28 mouse cellular contexts compared by ENCODE assay signal in genomic region chr10:68685510-68685909, GRCm38 (mm10). TPM values are rescaled to one million over a fixed set of nuclear protein-coding genes. Genes with fewer than 3 reads are reported as not detected.
DNase-seq lines count a peak whose midpoint lies in the region; ATAC-seq and TF ChIP-seq lines count a peak whose summit lies in the region.
"Had no signal": no experiment of that assay in that cellular context is flagged by ENCODE, and none has a peak within 500 bp of the region (broad histone marks: within the 10 kb centered on the region; RNA-seq: fewer than 3 reads in every experiment).

No protein-coding gene starts in this region.

- no peak for TF ChIP-seq CTCF in brain, embryonic 14.5 days (IDR thresholded peaks at IDR 0.05; ENCODE audit: borderline replicate concordance, extremely low read depth, insufficient read depth, insufficient read length)

- H3K4me1 ChIP-seq in limb, embryonic 14.5 days (ENCODE audit: control insufficient read depth, insufficient read depth, low read length) = no peaks in the 10 kb centered on the region
- no peaks in the 10 kb centered on the region for H3K4me1 ChIP-seq in limb, embryonic 10.5 days
- no peaks in the 10 kb centered on the region for H3K4me1 ChIP-seq in embryonic facial prominence, embryonic 14.5 days (ENCODE audit: control insufficient read depth, insufficient read depth, low read length)
- H3K4me1 ChIP-seq in forebrain, embryonic 14.5 days (ENCODE audit: control insufficient read depth, insufficient read depth, low read length) = no peaks in the 10 kb centered on the region
- H3K4me1 ChIP-seq: forebrain, embryonic 10.5 days; forebrain, embryonic 13.5 days; heart, embryonic 12.5 days; heart, embryonic 15.5 days; hindbrain, embryonic 10.5 days; hindbrain, embryonic 13.5 days; intestine, embryonic 15.5 days had no signal

- no peaks in the 10 kb centered on the region for H3K36me3 ChIP-seq in limb, embryonic 14.5 days (ENCODE audit: control insufficient read depth, insufficient read depth, low read length)
- no peaks in the 10 kb centered on the region for H3K36me3 ChIP-seq in limb, embryonic 10.5 days
- H3K36me3 ChIP-seq in embryonic facial prominence, embryonic 14.5 days (ENCODE audit: control insufficient read depth, insufficient read depth, low read length) = no peaks in the 10 kb centered on the region
- no peaks in the 10 kb centered on the region for H3K36me3 ChIP-seq in forebrain, embryonic 14.5 days (ENCODE audit: control insufficient read depth, insufficient read depth, low read length)
- H3K36me3 ChIP-seq: forebrain, embryonic 10.5 days; heart, embryonic 12.5 days; heart, embryonic 15.5 days; hindbrain, embryonic 10.5 days; hindbrain, embryonic 13.5 days; intestine, embryonic 15.5 days had no signal

- H3K9ac ChIP-seq in limb, embryonic 14.5 days (ENCODE audit: low read depth, low read length, severe bottlenecking) = no peak overlapping the region
- no peak overlapping the region for H3K9ac ChIP-seq in embryonic facial prominence, embryonic 14.5 days (ENCODE audit: low read depth, low read length)
- no peak overlapping the region for H3K9ac ChIP-seq in forebrain, embryonic 14.5 days (ENCODE audit: low read length)
- H3K9ac ChIP-seq: forebrain, embryonic 13.5 days; forebrain, postnatal 0 days; heart, embryonic 12.5 days; heart, embryonic 15.5 days; hindbrain, embryonic 13.5 days; intestine, embryonic 15.5 days had no signal

- no peak overlapping the region for H3K4me2 ChIP-seq in limb, embryonic 14.5 days (replicated peaks; ENCODE audit: low read depth, low read length, severe bottlenecking)
- H3K4me2 ChIP-seq in embryonic facial prominence, embryonic 14.5 days (ENCODE audit: low read depth, low read length) = no peak overlapping the region
- H3K4me2 ChIP-seq in forebrain, embryonic 14.5 days (ENCODE audit: low read length) = no peak overlapping the region
- H3K4me2 ChIP-seq: forebrain, embryonic 13.5 days; heart, embryonic 12.5 days; heart, embryonic 15.5 days; hindbrain, embryonic 13.5 days; intestine, embryonic 15.5 days had no signal

- TF ChIP-seq POLR2A in limb, embryonic 14.5 days (IDR thresholded peaks at IDR 0.05; ENCODE audit: borderline replicate concordance, extremely low read depth, insufficient read depth, insufficient read length) = no peak
- TF ChIP-seq POLR2A in brain, embryonic 14.5 days (IDR thresholded peaks at IDR 0.05; ENCODE audit: borderline replicate concordance, extremely low read depth, insufficient read depth, insufficient read length, poor library complexity, severe bottlenecking) = no peak

- no peak overlapping the region for H3K4me3 ChIP-seq in limb, embryonic 14.5 days (replicated peaks; ENCODE audit: low read length)
- no peak overlapping the region for H3K4me3 ChIP-seq in limb, embryonic 10.5 days
- no peak overlapping the region for H3K4me3 ChIP-seq in embryonic facial prominence, embryonic 14.5 days (ENCODE audit: low read depth, low read length)
- H3K4me3 ChIP-seq in forebrain, embryonic 14.5 days (ENCODE audit: low read depth, low read length) = no peak overlapping the region
- H3K4me3 ChIP-seq: forebrain, embryonic 10.5 days; forebrain, embryonic 13.5 days; gastrocnemius, adult 2 months; heart, embryonic 12.5 days; heart, embryonic 15.5 days; hindbrain, embryonic 10.5 days; hindbrain, embryonic 13.5 days; intestine, embryonic 15.5 days had no signal

- peak; percentile 30 for DNase-seq in limb, embryonic 14.5 days (ENCODE audit: low spot score)
- no peak for DNase-seq in limb, embryonic 10.5 days (ENCODE audit: low spot score)
- peak; percentile 33 for DNase-seq in 3T3-L1 (ENCODE audit: low read depth, low spot score)
- peak; percentile 6 for DNase-seq in brain, embryonic 14.5 days (ENCODE audit: low read depth)
- peak; percentile 81 for DNase-seq in embryonic facial prominence, embryonic 14.5 days (ENCODE audit: low spot score)
- no peak for DNase-seq in thymus, postnatal 36 days
- DNase-seq in forebrain, embryonic 14.5 days (ENCODE audit: low spot score) = no peak
- DNase-seq: adrenal gland, adult 8-10 months; adrenal gland, postnatal 25 days; cerebellum, adult 18-20 months; cerebellum, adult 9-10 months; forebrain, postnatal 0 days; gastrocnemius, adult 2 months; gastrocnemius, postnatal 25 days; heart, adult 18-20 months; heart, postnatal 10 days; heart, postnatal 36 days had no signal

- no peaks in the 10 kb centered on the region for H3K27me3 ChIP-seq in limb, embryonic 14.5 days (ENCODE audit: control insufficient read depth, insufficient read depth, low read length)
- no peaks in the 10 kb centered on the region for H3K27me3 ChIP-seq in limb, embryonic 10.5 days (ENCODE audit: low read depth, poor library complexity, severe bottlenecking)
- no peaks in the 10 kb centered on the region for H3K27me3 ChIP-seq in embryonic facial prominence, embryonic 14.5 days (replicated peaks; ENCODE audit: control insufficient read depth, insufficient read depth, low read length)
- H3K27me3 ChIP-seq in forebrain, embryonic 14.5 days (replicated peaks; ENCODE audit: control insufficient read depth, insufficient read depth, low read length) = no peaks in the 10 kb centered on the region
- H3K27me3 ChIP-seq: forebrain, embryonic 13.5 days; heart, embryonic 12.5 days; heart, embryonic 15.5 days; hindbrain, embryonic 13.5 days; intestine, embryonic 15.5 days had no signal

- ATAC-seq in limb, embryonic 14.5 days (ENCODE audit: low FRiP score, low read depth) = no peak
- ATAC-seq in embryonic facial prominence, embryonic 14.5 days (ENCODE audit: low read depth) = 0 out of 2 replicates have a peak, but pooled peaks have one; percentile 62
- no peak for ATAC-seq in forebrain, embryonic 14.5 days
- ATAC-seq: activated CD4-positive, CD25-positive, alpha-beta regulatory T cell, adult 4 months; CD4-positive, CD25-positive, alpha-beta regulatory T cell, adult 4 months; forebrain, embryonic 13.5 days; forebrain, postnatal 0 days; hindbrain, embryonic 16.5 days; intestine, embryonic 15.5 days had no signal

- no peak overlapping the region for H3K27ac ChIP-seq in limb, embryonic 14.5 days (replicated peaks; ENCODE audit: low read depth, low read length)
- H3K27ac ChIP-seq in limb, embryonic 10.5 days = no peak overlapping the region
- H3K27ac ChIP-seq in embryonic facial prominence, embryonic 14.5 days (replicated peaks; ENCODE audit: low read depth, low read length) = 0 out of 2 replicates have a peak overlapping the region, but pooled peaks have one; percentile 10
- H3K27ac ChIP-seq in forebrain, embryonic 14.5 days (ENCODE audit: low read depth, low read length) = no peak overlapping the region
- H3K27ac ChIP-seq: forebrain, embryonic 10.5 days; forebrain, embryonic 13.5 days; gastrocnemius, adult 2 months; heart, embryonic 15.5 days; hindbrain, embryonic 10.5 days; hindbrain, embryonic 13.5 days; intestine, embryonic 15.5 days had no signal

- H3K9me3 ChIP-seq in limb, embryonic 14.5 days (ENCODE audit: control insufficient read depth, low read length) = no peaks in the 10 kb centered on the region
- no peaks in the 10 kb centered on the region for H3K9me3 ChIP-seq in limb, embryonic 10.5 days (replicated peaks)
- H3K9me3 ChIP-seq in embryonic facial prominence, embryonic 14.5 days (ENCODE audit: control insufficient read depth, low read length) = peaks cover 4% of the 10 kb centered on the region; the same call in 1 of the 2 replicates
- no peaks in the 10 kb centered on the region for H3K9me3 ChIP-seq in forebrain, embryonic 14.5 days (replicated peaks; ENCODE audit: control insufficient read depth, low read length)
- H3K9me3 ChIP-seq: heart, embryonic 12.5 days; heart, embryonic 15.5 days; hindbrain, embryonic 10.5 days; hindbrain, embryonic 13.5 days; intestine, embryonic 15.5 days had no signal

RNA-seq across cellular contexts. Expression of gene Tmem26, which starts 37.9 kb away (rescaled TPM):
- 29.4 and 37.0 TPM in 2 replicates for polyA plus RNA-seq in limb, embryonic 14.5 days (2012; rRNA removed)
- 59.6 and 74.3 TPM in 2 replicates for polyA plus RNA-seq in limb, embryonic 14.5 days (2014; fragmentation: Nextera tagmentation; extraction: Ambion mirVana)
- polyA plus RNA-seq in limb, embryonic 10.5 days (2016; fragmentation: Nextera tagmentation; extraction: Ambion mirVana) = 3.7 and 16.2 TPM in 2 replicates
- 3.9 and 5.4 TPM in 2 replicates for polyA plus RNA-seq in brain, embryonic 14.5 days (2012; rRNA removed)
- 31.9 and 39.4 TPM in 2 replicates for polyA plus RNA-seq in embryonic facial prominence, embryonic 14.5 days (2014; fragmentation: Nextera tagmentation; extraction: Ambion mirVana)
- polyA plus RNA-seq in forebrain, embryonic 14.5 days (2014; fragmentation: Nextera tagmentation; extraction: Ambion mirVana) = 2.7 and 3.3 TPM in 2 replicates
- polyA plus RNA-seq: activated CD4-positive, CD25-positive, alpha-beta regulatory T cell, adult 4 months; C2C12 had no signal

Comparison
In these comparisons a context has a peak if more than half of its experiments do, and no peak if none do; other contexts are left out.
1. DNase-seq: peak in limb, embryonic 14.5 days (single experiment), 3T3-L1 (single experiment), brain, embryonic 14.5 days (single experiment) and embryonic facial prominence, embryonic 14.5 days (single experiment); none in limb, embryonic 10.5 days (single experiment), thymus, postnatal 36 days (0 of 2) and forebrain, embryonic 14.5 days (single experiment).